Mouse (Mus musculus) liver, adult 2 months (tissue): ENCODE measurements around the gene Eed.

Experiments used
- CTCF ChIP-seq: fragments of 200-500 bp; IDR thresholded peaks from 2 replicates; pipeline ENCODE4 v1.5.1; 2011; ENCODE audit warnings: low read depth, low read length, control low read depth
- POLR2A ChIP-seq: fragments of 200-500 bp; IDR thresholded peaks from 2 replicates; pipeline ENCODE4 v1.6.1; 2011; ENCODE audit warnings: low read length, control low read depth; ENCODE audit not compliant: insufficient read depth; ENCODE audit errors: extremely low read depth

- no peak for TF ChIP-seq POLR2A
- TF ChIP-seq CTCF = no peak
These were observed 5.2 kb downstream of the Eed start for GRCm38 (mm10) chr7:89975571-89975970.
